Mouse (Mus musculus): Measurements from ENCODE around the gene Coa5. TPM values are rescaled to one million over a fixed set of nuclear protein-coding genes. Genes with fewer than 3 reads are reported as not detected.

The Coa5 gene
- polyA plus RNA-seq, 1 experiment from 2014 or later = 56.8 TPM

DNA sequence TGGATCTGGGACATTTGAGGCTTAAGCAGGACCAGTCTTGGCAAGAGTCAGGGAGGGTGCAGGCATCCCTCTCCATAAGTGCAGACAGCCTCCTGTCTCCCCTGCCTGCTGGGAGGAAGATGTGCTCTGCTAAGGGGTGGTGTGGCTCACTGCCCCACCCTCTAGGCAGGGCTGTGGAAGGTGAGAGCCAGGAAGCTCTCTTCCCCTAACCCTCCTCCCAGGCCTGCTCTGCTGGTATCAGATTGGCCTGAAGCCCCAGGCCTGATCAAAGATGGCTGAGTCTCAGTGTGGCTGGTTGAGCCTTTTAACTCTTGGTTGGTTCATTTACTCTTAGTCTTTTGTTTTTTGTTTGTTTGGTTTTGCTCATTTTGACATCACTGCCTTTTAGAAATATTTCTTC lies 20.3 kb downstream of the Coa5 start:
- Histone ChIP-seq H3K9me3 (ENCODE audit: control insufficient read depth, low read length) (no peaks in the 10 kb centered on the region), H3K27ac (ENCODE audit: low read depth, low read length) (no peak overlapping the region), H3K4me3 (ENCODE audit: low read depth, low read length) (no peak overlapping the region), H3K27me3 (ENCODE audit: control insufficient read depth, insufficient read depth, low read length) (no peaks in the 10 kb centered on the region), H3K9ac (ENCODE audit: low read depth, low read length) (no peak overlapping the region), H3K4me2 (replicated peaks; ENCODE audit: low read depth, low read length) (no peak overlapping the region), H3K4me1 (replicated peaks; ENCODE audit: control insufficient read depth, insufficient read depth, low read length) (no peaks in the 10 kb centered on the region), H3K36me3 (ENCODE audit: control insufficient read depth, insufficient read depth, low read length) (no peaks in the 10 kb centered on the region)
- ATAC-seq (ENCODE audit: low FRiP score) (no peak), DNase-seq (ENCODE audit: low spot score) (no peak)

DNA sequence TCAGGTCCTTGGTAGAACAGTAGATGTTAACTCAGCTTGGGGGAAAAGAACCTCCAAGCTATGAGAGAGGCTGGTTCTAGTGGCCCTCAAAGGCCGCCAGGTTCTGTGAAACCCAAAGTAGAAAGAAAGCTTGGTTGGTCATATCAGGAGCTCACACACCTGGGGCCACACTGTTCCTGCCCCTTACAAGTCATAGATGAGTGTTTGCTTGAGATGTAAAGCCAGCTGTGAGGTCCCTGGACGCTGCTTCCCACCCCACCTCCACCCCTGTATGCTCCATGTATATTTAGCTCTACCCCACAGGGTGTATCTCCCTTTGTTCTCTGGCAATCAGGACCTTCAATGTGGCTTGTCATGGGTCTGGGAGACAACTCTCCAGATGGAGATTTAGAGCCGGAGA lies 21.2 kb downstream of the Coa5 start:
- H3K4me3 ChIP-seq (ENCODE audit: low read depth, low read length) = no peak overlapping the region
- no peak for ATAC-seq (ENCODE audit: low FRiP score)

GRCm38 (mm10) chr1:37408059-37408458 lies 21.8 kb downstream of the Coa5 start:
- Histone ChIP-seq H3K27me3 (ENCODE audit: control insufficient read depth, insufficient read depth, low read length) (no peaks in the 10 kb centered on the region), H3K27ac (ENCODE audit: low read depth, low read length) (no peak overlapping the region), H3K4me2 (replicated peaks; ENCODE audit: low read depth, low read length) (no peak overlapping the region), H3K4me3 (ENCODE audit: low read depth, low read length) (no peak overlapping the region), H3K9me3 (ENCODE audit: control insufficient read depth, low read length) (no peaks in the 10 kb centered on the region), H3K36me3 (ENCODE audit: control insufficient read depth, insufficient read depth, low read length) (no peaks in the 10 kb centered on the region), H3K9ac (ENCODE audit: low read depth, low read length) (no peak overlapping the region), H3K4me1 (replicated peaks; ENCODE audit: control insufficient read depth, insufficient read depth, low read length) (no peaks in the 10 kb centered on the region)
- DNase-seq (ENCODE audit: low spot score) (no peak), ATAC-seq (ENCODE audit: low FRiP score) (no peak)
- WGBS = 90% methylated on average over 8 of the region's 8 CpGs

More for the DNA sequence above, 21.2 kb downstream of the Coa5 start:
- no peak for DNase-seq (ENCODE audit: low spot score)
- no peaks in the 10 kb centered on the region for H3K36me3 ChIP-seq (ENCODE audit: control insufficient read depth, insufficient read depth, low read length)
- H3K9me3 ChIP-seq (ENCODE audit: control insufficient read depth, low read length) = no peaks in the 10 kb centered on the region
- no peaks in the 10 kb centered on the region for H3K27me3 ChIP-seq (ENCODE audit: control insufficient read depth, insufficient read depth, low read length)
- no peak overlapping the region for H3K9ac ChIP-seq (ENCODE audit: low read depth, low read length)
- no peaks in the 10 kb centered on the region for H3K4me1 ChIP-seq (replicated peaks; ENCODE audit: control insufficient read depth, insufficient read depth, low read length)
- 85% methylated on average over 3 of the region's 3 CpGs for WGBS
- no peak overlapping the region for H3K27ac ChIP-seq (ENCODE audit: low read depth, low read length)
- H3K4me2 ChIP-seq (replicated peaks; ENCODE audit: low read depth, low read length) = no peak overlapping the region

- no peak overlapping the region for H3K27ac ChIP-seq (ENCODE audit: low read depth, low read length)
- no peaks in the 10 kb centered on the region for H3K36me3 ChIP-seq (ENCODE audit: control insufficient read depth, insufficient read depth, low read length)
- no peak overlapping the region for H3K4me2 ChIP-seq (replicated peaks; ENCODE audit: low read depth, low read length)
- DNase-seq (ENCODE audit: low spot score) = no peak
- no peak overlapping the region for H3K4me3 ChIP-seq (ENCODE audit: low read depth, low read length)
- no peak for ATAC-seq (ENCODE audit: low FRiP score)
- no peaks in the 10 kb centered on the region for H3K4me1 ChIP-seq (replicated peaks; ENCODE audit: control insufficient read depth, insufficient read depth, low read length)
- WGBS = 84% methylated on average over 8 of the region's 8 CpGs
- H3K9ac ChIP-seq (ENCODE audit: low read depth, low read length) = no peak overlapping the region
- no peaks in the 10 kb centered on the region for H3K9me3 ChIP-seq (ENCODE audit: control insufficient read depth, low read length)
- H3K27me3 ChIP-seq (ENCODE audit: control insufficient read depth, insufficient read depth, low read length) = no peaks in the 10 kb centered on the region
These were observed 22.7 kb downstream of the Coa5 start for GRCm38 (mm10) chr1:37407228-37407627.

DNA sequence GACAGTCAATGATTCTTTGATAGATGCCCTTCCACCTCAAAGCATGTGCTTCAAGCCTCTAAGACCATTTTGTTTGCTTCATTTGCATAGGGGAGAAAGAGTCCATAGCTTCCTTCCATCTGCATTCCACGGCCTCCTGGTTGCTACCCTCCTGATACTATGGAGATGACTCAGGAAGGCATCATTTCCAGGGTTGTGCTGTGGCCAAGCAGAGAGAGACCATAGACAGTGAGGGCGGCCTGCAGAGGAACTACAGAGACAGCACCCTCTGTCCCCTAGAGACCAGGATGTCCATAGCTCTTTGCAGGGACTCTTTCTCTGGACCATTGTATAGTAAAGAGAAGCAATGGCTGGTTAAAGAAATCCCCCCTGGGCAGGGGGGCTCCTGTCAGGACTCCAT lies 24.8 kb downstream of the Coa5 start:
- DNase-seq (ENCODE audit: low spot score) (peak; percentile 7), ATAC-seq (ENCODE audit: low FRiP score) (no peak)
- no peaks in the 10 kb centered on the region for H3K27me3 ChIP-seq (ENCODE audit: control insufficient read depth, insufficient read depth, low read length)
- no peak overlapping the region for H3K4me2 ChIP-seq (replicated peaks; ENCODE audit: low read depth, low read length)
- H3K4me3 ChIP-seq (ENCODE audit: low read depth, low read length) = no peak overlapping the region
- 68% methylated on average over 2 of the region's 2 CpGs for WGBS
- no peaks in the 10 kb centered on the region for H3K4me1 ChIP-seq (replicated peaks; ENCODE audit: control insufficient read depth, insufficient read depth, low read length)
- H3K9me3 ChIP-seq (ENCODE audit: control insufficient read depth, low read length) = no peaks in the 10 kb centered on the region
- no peak overlapping the region for H3K27ac ChIP-seq (ENCODE audit: low read depth, low read length)
- no peak overlapping the region for H3K9ac ChIP-seq (ENCODE audit: low read depth, low read length)
- H3K36me3 ChIP-seq (ENCODE audit: control insufficient read depth, insufficient read depth, low read length) = no peaks in the 10 kb centered on the region

- no peak overlapping the region for H3K27ac ChIP-seq (ENCODE audit: low read depth, low read length)
- H3K27me3 ChIP-seq (ENCODE audit: control insufficient read depth, insufficient read depth, low read length) = no peaks in the 10 kb centered on the region
- H3K4me3 ChIP-seq (ENCODE audit: low read depth, low read length) = no peak overlapping the region
- H3K4me1 ChIP-seq (replicated peaks; ENCODE audit: control insufficient read depth, insufficient read depth, low read length) = no peaks in the 10 kb centered on the region
- H3K4me2 ChIP-seq (replicated peaks; ENCODE audit: low read depth, low read length) = no peak overlapping the region
- 59% methylated on average over 4 of the region's 4 CpGs for WGBS
- no peak overlapping the region for H3K9ac ChIP-seq (ENCODE audit: low read depth, low read length)
- DNase-seq (ENCODE audit: low spot score) (peak; percentile 67), ATAC-seq (ENCODE audit: low FRiP score) (no peak)
- no peaks in the 10 kb centered on the region for H3K9me3 ChIP-seq (ENCODE audit: control insufficient read depth, low read length)
- no peaks in the 10 kb centered on the region for H3K36me3 ChIP-seq (ENCODE audit: control insufficient read depth, insufficient read depth, low read length)
These were observed 28.2 kb downstream of the Coa5 start for GRCm38 (mm10) chr1:37401687-37402086.

DNA sequence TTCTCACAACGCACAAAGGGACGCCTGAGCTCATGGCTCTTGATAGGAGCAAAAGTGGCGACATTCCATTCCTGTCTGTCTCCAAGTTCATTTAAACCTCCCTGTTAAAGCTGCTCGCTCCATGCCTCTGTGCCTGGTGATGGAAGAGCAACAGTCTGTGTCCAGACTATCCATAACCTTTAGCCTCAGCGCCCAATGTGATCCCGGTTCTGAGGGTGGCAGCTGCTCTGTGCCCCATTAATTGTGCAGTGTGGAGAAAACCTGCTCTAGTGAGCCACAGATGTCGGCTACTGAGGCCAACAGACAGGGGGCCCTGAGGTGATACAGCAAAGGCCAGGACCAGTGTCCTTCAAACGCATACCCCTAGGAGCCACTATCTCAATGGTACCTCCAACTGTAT lies 30.2 kb downstream of the Coa5 start:
- Histone ChIP-seq H3K9ac (ENCODE audit: low read depth, low read length) (no peak overlapping the region), H3K4me1 (replicated peaks; ENCODE audit: control insufficient read depth, insufficient read depth, low read length) (no peaks in the 10 kb centered on the region), H3K4me2 (replicated peaks; ENCODE audit: low read depth, low read length) (no peak overlapping the region), H3K4me3 (ENCODE audit: low read depth, low read length) (no peak overlapping the region), H3K27ac (ENCODE audit: low read depth, low read length) (no peak overlapping the region), H3K36me3 (ENCODE audit: control insufficient read depth, insufficient read depth, low read length) (peaks cover 3% of the 10 kb centered on the region; the same call in 1 of the 2 replicates), H3K9me3 (ENCODE audit: control insufficient read depth, low read length) (no peaks in the 10 kb centered on the region), H3K27me3 (ENCODE audit: control insufficient read depth, insufficient read depth, low read length) (no peaks in the 10 kb centered on the region)
- 66% methylated on average over 8 of the region's 8 CpGs for WGBS
- ATAC-seq (ENCODE audit: low FRiP score) (no peak), DNase-seq (ENCODE audit: low spot score) (no peak)

DNA sequence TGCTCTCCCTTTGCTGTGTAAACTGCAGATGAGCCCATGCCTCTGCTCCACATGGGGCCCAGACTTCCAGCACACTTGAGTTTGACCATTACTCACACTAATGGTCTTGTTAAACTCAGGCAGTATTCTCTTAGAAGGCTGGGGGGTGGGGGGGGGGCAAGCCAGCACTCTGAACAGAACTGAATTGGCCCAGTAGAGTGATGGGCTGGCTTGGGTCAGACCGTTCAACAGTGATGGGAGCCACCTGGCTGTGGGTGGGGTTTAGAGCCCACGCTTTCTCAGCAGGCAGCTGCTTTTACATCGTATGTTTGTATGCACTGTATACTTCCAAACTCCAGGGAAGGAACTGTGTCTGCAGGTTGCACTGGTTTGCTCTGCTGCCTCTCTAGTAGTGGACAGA lies 30.9 kb downstream of the Coa5 start:
- Histone ChIP-seq H3K9ac (ENCODE audit: low read depth, low read length) (no peak overlapping the region), H3K27me3 (ENCODE audit: control insufficient read depth, insufficient read depth, low read length) (no peaks in the 10 kb centered on the region), H3K4me2 (replicated peaks; ENCODE audit: low read depth, low read length) (no peak overlapping the region), H3K27ac (ENCODE audit: low read depth, low read length) (no peak overlapping the region), H3K4me1 (replicated peaks; ENCODE audit: control insufficient read depth, insufficient read depth, low read length) (no peaks in the 10 kb centered on the region), H3K36me3 (ENCODE audit: control insufficient read depth, insufficient read depth, low read length) (peaks cover 3% of the 10 kb centered on the region; the same call in 1 of the 2 replicates), H3K4me3 (ENCODE audit: low read depth, low read length) (no peak overlapping the region), H3K9me3 (ENCODE audit: control insufficient read depth, low read length) (no peaks in the 10 kb centered on the region)
- 70% methylated on average over 3 of the region's 3 CpGs for WGBS
- ATAC-seq (ENCODE audit: low FRiP score) (no peak), DNase-seq (ENCODE audit: low spot score) (no peak)

DNA sequence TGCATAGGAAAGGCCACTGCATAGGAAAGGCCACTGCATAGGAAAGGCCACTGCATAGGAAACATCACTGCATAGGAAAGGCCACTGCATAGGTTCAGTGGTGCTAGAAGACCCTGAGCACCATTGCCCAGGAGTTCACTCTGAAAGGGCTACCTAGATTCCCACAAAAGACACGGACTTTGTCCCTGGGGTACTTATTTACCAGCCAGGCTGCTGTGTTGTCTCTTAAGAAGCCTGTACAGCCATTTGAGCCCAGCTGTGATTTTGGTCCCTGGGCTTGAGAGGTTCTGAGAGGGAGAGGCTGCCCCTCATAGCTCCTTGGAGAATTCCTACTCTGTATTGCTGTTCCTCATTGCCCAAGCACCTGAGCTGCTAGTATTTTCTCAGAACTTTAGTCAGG lies 33.4 kb downstream of the Coa5 start:
- H3K4me1 ChIP-seq (replicated peaks; ENCODE audit: control insufficient read depth, insufficient read depth, low read length) = no peaks in the 10 kb centered on the region
- no peak overlapping the region for H3K27ac ChIP-seq (ENCODE audit: low read depth, low read length)
- no peak for ATAC-seq (ENCODE audit: low FRiP score)
- H3K9ac ChIP-seq (ENCODE audit: low read depth, low read length) = no peak overlapping the region
- DNase-seq (ENCODE audit: low spot score) = no peak
- no peaks in the 10 kb centered on the region for H3K27me3 ChIP-seq (ENCODE audit: control insufficient read depth, insufficient read depth, low read length)
- no peaks in the 10 kb centered on the region for H3K9me3 ChIP-seq (ENCODE audit: control insufficient read depth, low read length)
- H3K36me3 ChIP-seq (ENCODE audit: control insufficient read depth, insufficient read depth, low read length) = peaks cover 5% of the 10 kb centered on the region; the same call in 1 of the 2 replicates
- no peak overlapping the region for H3K4me3 ChIP-seq (ENCODE audit: low read depth, low read length)
- 62% methylated on average over 1 of the region's 1 CpGs for WGBS
- H3K4me2 ChIP-seq (replicated peaks; ENCODE audit: low read depth, low read length) = no peak overlapping the region

All from hindbrain, embryonic 11.5 days (tissue).